Mouse (Mus musculus) cortical plate, adult 2 months (tissue): ENCODE measurements around the gene Naaa.
A peak's percentile ranks its signal among the peaks of the same experiment; 100 is the strongest.

ENCODE experiments used
- CTCF ChIP-seq: fragments of 200-500 bp; IDR thresholded peaks from 2 replicates; pipeline ENCODE4 v1.5.1; 2011; ENCODE audit warnings: mild to moderate bottlenecking, control low read depth, low read length; ENCODE audit not compliant: insufficient read depth; ENCODE audit errors: extremely low read depth
- POLR2A ChIP-seq: fragments of 200-500 bp; IDR thresholded peaks from 2 replicates; pipeline ENCODE4 v1.6.1; 2011; ENCODE audit warnings: mild to moderate bottlenecking, low read length, control low read depth; ENCODE audit not compliant: insufficient read depth; ENCODE audit errors: extremely low read depth

- TF ChIP-seq CTCF = peak; percentile 44
- peak; percentile 40; the same call in 1 of the 2 replicates for TF ChIP-seq POLR2A
These were observed 31.9 kb upstream of the Naaa start, which contains the start of gene Sdad1 for GRCm38 (mm10) chr5:92309681-92310511.
